Mouse (Mus musculus) embryonic fibroblast, embryonic 13.5 days (primary cell): ENCODE data around the gene Ugt1a9.

ENCODE experiments used
- CTCF ChIP-seq: IDR thresholded peaks from 2 replicates; pipeline ENCODE4 v1.5.1; 2011; ENCODE audit warnings: mild to moderate bottlenecking, control low read depth, low read length, moderate library complexity, borderline replicate concordance; ENCODE audit not compliant: insufficient read depth
- POLR2A ChIP-seq: IDR thresholded peaks from 2 replicates; pipeline ENCODE4 v1.6.1; 2011; ENCODE audit warnings: low read depth, mild to moderate bottlenecking, control low read depth, low read length, moderate library complexity

- no peak for TF ChIP-seq CTCF
- TF ChIP-seq POLR2A = no peak
These were observed 125.1 kb downstream of the Ugt1a9 start for GRCm38 (mm10) chr1:88195687-88196086.
